Mouse (Mus musculus) left cerebral cortex, adult 6 months (tissue): Measurements from ENCODE around the gene Dgkz. TPM values are rescaled to one million over a fixed set of nuclear protein-coding genes. Genes with fewer than 3 reads are reported as not detected.

Source experiments
- long read RNA-seq, 2 experiments: library from polyadenylated mRNA; unstranded; transcript quantifications; one replicate each; pipeline ENCODE4 v2.0.0; 2019 to 2020
- polyA plus RNA-seq: library from polyadenylated mRNA; unstranded; fragments of <200 nt; fragmentation: Nextera tagmentation; gene quantifications from 2 replicates; pipeline ENCODE4 v1.2.3, GENCODE M21; 2021

Gene Dgkz
- 39.8 and 56.5 TPM in 2 replicates for polyA plus RNA-seq
- long read RNA-seq, experiment 1, full-length matches to known transcripts, result 24 of 148 reads
- long read RNA-seq, experiment 1, partial matches to known transcripts, result 100 of 148 reads
- long read RNA-seq, experiment 1, other reads (novel, unspliced or antisense), result 24 of 148 reads
- long read RNA-seq, experiment 2, transcript Dgkz-209 (2 exons, 480 nt), result major isoform, 10 of 63 reads
- long read RNA-seq, experiment 2, partial matches to known transcripts, result 25 of 63 reads
- long read RNA-seq, experiment 2, other reads (novel, unspliced or antisense), result 23 of 63 reads

DNA sequence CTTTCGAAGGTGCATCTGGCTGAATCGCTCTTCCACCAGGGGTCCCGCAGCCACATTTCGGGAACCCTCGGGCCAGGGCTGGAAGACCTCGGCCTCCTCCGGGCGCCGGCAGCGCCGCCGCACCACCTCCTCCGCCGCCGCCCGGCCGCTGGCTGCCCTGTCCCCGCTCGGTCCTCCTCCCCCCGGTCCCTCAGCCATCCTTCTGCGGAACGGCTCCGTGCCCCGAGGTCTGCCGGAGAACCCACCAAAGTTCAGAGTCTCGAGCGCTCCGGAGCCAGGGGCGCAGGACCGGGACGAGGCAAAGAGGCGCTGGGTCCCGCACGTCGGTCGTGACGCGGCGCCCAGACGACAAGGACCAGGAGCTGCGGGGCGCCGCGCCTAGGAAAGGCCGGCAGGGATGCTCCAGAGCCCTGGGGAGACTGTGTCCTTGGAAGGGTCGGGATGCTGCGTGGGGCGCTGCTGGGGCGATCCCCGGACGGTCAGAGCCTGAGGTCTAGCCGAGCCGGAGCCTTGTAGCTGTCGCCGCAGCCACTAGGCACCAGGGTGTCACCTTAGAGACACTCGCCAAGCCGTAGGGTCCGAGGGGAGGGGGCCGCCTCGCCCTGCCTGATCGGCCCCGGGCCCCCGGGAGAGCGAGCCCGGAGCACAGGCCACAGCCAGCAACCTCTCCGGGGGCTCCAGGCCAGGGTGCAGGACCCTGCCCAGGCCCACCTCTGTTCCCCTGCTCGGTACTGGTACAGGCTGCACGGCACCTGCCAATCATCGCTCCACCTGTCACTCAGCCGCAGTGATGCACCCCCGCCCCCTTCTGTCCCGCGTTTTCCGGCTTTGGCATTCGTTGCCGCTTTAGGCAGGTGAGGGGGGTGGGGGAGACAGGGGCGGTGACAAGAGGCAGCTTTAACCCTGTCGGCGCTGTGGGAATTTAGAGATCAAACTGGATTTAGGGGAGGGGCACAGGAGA lies at the start of gene Dgkz:
Gene Dgkz (minus strand): TSS at position 284 of the 961 bp plus-strand sequence.

DNA sequence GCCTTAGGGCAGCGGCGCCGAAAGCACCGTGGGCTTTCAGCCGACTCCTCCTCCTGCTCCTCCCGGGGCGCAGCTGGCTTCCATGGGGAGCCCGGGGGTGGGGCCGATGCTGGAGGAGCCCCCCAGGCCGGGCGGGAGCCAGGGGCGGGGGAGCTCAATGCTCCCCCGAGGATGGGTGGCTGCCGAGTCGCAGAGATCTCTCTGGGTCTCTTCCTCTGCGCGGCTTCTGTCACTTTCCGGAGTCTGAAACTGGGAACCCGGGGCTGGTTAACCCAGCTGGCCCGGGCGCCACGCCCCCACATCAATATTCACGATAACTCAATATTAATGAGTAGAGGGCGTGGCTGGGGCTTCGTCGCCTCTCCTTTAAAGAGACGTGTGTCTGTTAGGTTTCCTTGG lies 48.6 kb upstream of the Dgkz start, which contains the start of gene Creb3l1:
Gene Creb3l1 (minus strand): TSS at position 229 of the 399 bp plus-strand sequence.

DNA sequence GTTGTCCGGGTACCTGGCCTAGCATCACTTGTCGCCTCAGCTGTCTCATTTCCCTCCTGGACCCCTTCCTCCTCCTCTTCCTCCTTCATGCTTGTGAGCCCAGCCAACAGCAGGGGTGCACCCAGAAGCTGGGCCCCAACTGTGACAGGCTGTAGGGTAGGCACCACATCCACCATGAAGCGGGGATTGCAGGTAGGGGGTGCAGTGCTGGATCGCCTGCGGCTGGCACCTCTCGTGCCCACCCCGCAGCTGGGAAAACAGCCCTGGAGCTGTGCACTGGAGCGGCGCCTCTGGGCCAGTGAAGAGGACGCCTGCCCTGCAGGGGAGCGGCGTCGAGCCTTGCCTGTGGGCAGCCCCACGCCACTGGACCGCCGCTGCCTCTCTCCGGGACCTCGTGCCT lies 30.2 kb downstream of the Dgkz start, which contains the start of gene Gm9821:
Gene Gm9821 (plus strand): TSS at position 221 of the 400 bp plus-strand sequence.

DNA sequence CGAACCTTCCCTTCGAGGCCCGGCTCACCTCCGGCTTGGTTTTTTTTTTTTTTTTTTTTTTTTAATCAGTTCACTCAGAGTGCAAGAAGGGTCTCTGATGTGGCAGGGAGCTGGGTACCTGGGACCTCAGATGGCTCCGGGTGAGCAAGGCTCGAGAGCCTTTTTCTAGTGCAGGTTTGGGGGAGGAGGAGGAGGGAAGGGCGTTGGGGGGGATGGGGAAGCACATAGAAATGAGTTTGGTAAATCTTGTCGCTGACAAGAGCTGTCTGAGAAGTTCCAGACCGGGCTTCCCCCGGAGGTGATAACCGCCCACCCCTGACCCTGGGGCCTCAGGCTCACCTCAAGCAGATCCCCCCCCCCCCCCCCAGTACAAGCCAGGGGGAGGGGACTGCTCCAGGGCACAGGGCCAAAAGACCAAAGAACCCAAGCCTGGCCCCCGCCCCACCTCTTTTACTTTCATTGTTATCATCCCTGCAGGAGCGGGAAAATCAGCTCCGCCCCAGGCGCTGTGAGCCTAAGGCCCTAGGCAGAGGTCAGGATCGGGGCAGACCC lies 43.4 kb downstream of the Dgkz start, which contains the start of gene Mdk:
Gene Mdk (minus strand): TSS at position 138 of the 552 bp plus-strand sequence.

DNA sequence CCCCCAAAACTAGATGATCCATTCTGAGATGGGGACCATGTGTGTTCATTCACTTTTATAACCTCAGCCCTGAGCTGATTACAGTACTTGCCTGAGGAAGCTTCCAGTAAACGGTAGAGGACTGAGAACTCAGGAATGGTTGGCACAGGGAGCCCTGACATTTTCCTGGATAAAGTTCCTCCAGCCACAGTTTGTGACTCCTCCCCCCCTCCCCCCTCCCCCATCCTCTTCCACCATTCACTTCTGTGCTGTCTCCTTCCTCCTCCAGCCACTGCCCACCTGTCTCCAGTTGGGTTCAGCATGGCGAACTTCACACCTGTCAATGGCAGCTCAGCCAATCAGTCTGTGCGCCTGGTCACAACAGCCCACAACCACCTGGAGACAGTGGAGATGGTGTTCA lies 48.7 kb downstream of the Dgkz start, which contains the start of gene Chrm4:
Gene Chrm4 (plus strand): TSS at position 301 of the 400 bp plus-strand sequence.

Other genes with a start within 250 kb of the Dgkz start
- gene Ambra1, start 245.7 kb downstream of the Dgkz start, polyA plus RNA-seq, result 5.9 and 8.7 TPM in 2 replicates
- gene Chrm4, start 48.6 kb downstream of the Dgkz start, polyA plus RNA-seq, result 3.6 and 7.0 TPM in 2 replicates
- gene Mdk, start 43.6 kb downstream of the Dgkz start, polyA plus RNA-seq, result 20.9 and 31.8 TPM in 2 replicates
- 0.08 TPM in 1 of 2 replicates, not detected in the other for gene Gm9821, start 30.2 kb downstream of the Dgkz start, polyA plus RNA-seq
- 0.53 and 1.2 TPM in 2 replicates for gene Creb3l1, start 48.6 kb upstream of the Dgkz start, polyA plus RNA-seq
- 14.0 and 24.5 TPM in 2 replicates for gene Phf21a, start 117.3 kb upstream of the Dgkz start, polyA plus RNA-seq